Mouse (Mus musculus): ENCODE measurements around the gene Pigw.

DNA sequence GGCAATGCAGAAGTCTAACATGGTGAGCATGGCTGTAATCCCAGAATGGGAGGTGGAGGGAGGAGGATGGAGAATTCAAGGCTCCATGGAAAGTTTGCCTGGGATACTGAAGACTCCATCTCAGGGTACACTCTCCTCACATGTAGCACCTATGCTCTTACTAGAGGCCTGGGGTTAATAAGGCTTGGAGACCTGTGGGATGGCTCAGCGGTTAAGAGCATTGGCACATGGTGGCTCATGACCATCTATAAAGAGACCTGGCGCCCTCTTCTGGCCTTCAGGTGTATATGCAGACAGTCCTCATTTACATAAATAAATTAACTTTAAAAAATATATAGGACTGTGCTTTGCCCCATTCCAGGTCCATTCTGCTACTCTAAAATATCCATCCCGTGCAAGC lies 39.2 kb upstream of the Pigw start:
- TF ChIP-seq RCOR1 (IDR thresholded peaks at IDR 0.05; ENCODE audit: low read depth, low read length), result no peak
- no peak for TF ChIP-seq JUND (IDR thresholded peaks at IDR 0.05; ENCODE audit: low read depth, low read length)
- TF ChIP-seq POLR2A (IDR thresholded peaks at IDR 0.05; ENCODE audit: control insufficient read depth in 1 of 2, insufficient read depth in 1 of 2, low read depth in 1 of 2, low read length in 2 of 2, poor library complexity in 1 of 2), result peak in 1 of 2 experiments; percentile 29; a peak in 1 of 4 replicates
- TF ChIP-seq ZC3H11A (IDR thresholded peaks at IDR 0.05; ENCODE audit: low read depth, low read length), result peak; percentile 60
- no peak for TF ChIP-seq EP300 (IDR thresholded peaks at IDR 0.05; ENCODE audit: low read depth in 1 of 2, low read length in 2 of 2)
- TF ChIP-seq CTCF (IDR thresholded peaks at IDR 0.05 in 2 of 3, conservative IDR thresholded peaks at IDR 0.05 in 1 of 3; ENCODE audit: control insufficient read depth in 1 of 3, insufficient read depth in 1 of 3, low read depth in 2 of 3, low read length in 3 of 3, poor library complexity in 1 of 3, severe bottlenecking in 1 of 3), result peak; percentile 53 to 77 (median 54)
- TF ChIP-seq MYC (IDR thresholded peaks at IDR 0.05; ENCODE audit: low read depth, low read length), result peak; percentile 98
- TF ChIP-seq ZKSCAN1 (IDR thresholded peaks at IDR 0.05; ENCODE audit: low read depth, low read length), result no peak
- TF ChIP-seq POLR2AphosphoS5 (IDR thresholded peaks at IDR 0.05; ENCODE audit: borderline replicate concordance, low read depth, low read length), result no peak
